Mouse (Mus musculus) forelimb bud, embryonic 11.5 days (tissue): ENCODE results near the gene Tmem156.

Source experiments
- DNase-seq: peaks from one replicate; pipeline ENCODE4 v3.0.0-alpha.2; 2012; ENCODE audit warnings: low read depth, low spot score

Tmem156 gene

DNA sequence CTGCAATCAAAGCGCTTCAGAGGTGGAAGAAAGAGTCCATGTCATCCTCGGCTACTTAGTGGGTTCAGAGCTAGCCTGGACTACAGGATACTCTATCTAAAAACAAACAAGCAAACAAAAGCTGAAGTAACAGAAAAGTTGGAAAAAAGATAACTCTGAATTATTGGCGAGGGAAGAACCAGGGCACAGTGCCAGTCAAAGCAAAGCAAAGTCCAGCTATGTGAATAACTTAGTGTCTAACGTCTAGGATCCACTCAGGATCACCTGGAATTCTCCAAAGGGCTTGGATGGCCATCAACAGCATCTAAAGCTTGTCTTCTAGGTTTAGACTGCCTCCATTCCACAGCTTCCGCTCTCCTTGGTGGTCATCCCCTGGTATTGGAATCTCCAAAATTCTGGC is 5.5 kb upstream of the Tmem156 start:
- no peak for DNase-seq

DNA sequence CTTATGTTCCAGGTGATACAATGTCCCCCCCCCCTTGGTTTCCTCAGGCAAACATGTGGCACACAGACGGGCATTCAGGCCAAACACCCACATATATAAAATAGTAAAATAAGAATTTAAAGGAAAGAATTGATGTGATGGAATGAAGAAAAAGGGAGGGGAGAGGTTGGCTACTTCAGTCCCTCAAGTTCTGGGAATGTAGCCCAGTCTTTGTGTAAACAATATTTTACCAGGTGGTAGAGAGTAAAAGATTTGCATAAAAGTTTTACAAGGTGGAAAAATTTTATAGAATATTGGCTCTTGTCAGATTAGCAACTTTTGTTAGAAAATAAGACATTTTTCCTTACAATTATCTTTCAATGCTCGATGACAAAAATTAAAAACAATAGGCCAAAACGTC is 4.9 kb upstream of the Tmem156 start:
- no peak for DNase-seq

DNA sequence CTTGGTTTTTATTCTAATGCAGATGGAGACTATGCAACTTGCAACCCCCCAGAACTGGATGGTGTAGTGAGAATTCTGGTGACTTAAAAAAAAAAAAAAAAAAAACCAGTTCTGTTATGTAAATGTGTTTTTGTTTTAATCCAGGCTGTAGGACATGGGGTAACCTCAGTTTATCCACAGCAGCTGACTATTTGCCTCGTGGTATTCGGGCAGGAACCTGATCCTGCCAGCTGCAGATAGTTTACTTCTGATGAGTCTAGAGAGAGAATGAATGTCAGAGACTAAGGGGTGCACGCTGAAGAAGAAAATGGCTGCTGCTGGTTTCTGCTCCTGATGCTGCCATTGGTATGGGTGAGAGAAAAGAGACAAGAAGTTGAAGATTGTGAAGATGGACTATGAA is 4.2 kb upstream of the Tmem156 start:
- DNase-seq, result no peak

DNA sequence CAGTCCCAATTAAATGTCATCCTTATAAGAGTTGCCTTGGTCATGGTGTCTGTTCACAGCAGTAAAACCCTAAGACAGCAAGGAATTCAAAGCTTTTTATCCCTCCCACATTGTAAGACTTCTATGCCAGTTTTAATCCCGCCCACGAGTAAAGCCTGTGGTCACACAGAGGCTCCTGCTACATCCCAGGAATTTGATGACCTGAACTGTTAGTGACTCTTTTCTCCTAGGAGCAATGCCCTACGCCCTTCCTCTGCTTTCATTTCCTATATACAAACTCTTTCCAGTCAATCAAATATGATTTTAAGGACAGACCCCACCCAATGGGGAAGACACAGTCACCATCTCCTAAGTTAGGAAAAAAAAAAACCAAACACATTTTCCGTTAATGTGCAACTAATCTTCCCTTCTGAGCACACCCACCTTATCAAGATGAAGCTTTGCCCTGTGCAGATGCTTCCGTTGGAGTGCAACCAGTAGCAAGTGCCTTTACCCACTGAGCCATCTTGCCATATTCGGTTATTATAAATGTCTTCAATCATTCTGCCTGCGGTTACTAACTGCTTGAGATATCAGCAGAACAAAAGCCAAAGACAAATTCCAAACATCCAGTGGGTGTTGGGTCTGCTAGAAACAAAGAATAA is 3.1 kb upstream of the Tmem156 start:
- DNase-seq, result no peak

DNA sequence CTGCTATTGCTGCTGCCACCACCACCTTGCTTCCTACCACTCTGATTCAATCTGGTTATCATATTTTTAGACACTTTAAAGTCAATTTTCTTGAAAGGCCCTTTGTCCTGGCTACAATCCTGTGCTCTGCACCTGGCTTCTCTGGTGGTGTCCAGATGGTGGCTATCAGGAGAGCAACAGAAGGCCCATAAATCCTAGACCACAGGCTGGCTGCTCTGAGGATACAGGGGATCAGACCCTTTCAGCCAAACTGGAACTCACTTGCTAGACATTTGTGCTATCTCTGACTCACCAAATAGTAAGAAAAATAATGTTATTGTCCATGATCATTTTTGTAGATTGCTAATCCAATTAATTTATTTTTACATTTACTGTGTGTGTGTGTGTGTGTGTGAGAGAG is 1.8 kb upstream of the Tmem156 start:
- DNase-seq, result peak; percentile 75

DNA sequence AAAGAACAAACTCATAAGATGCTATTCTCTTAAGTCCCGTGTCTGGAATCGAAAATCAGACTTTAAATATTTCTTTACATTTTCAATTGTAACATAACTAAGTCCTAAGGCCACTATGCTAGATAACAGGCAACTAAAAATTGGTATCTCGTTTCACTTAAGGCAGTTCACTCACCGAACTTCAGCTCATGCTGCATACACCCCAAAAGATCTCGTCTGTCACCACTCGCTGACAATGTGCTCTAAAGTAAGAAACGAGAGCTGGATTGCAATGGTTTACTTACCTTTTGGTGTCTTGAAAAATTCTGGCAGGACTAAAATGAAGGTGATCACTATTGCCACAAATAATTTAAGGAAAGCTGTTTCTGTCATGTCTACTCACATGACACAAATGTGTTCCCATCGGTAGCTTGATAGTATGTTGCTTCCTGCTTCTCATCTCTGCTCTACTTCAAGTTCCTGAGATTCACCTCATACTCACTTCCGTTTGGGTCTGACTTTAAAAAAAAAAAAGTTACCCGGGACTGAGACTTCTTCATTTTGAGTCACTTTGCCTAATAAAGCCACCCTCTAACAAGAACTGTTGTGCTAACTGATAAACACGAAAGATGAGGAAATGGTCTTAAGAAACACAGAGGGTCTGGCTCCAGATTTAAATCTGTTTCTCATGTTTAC is 611 bp downstream of the Tmem156 start:
- DNase-seq, result no peak

DNA sequence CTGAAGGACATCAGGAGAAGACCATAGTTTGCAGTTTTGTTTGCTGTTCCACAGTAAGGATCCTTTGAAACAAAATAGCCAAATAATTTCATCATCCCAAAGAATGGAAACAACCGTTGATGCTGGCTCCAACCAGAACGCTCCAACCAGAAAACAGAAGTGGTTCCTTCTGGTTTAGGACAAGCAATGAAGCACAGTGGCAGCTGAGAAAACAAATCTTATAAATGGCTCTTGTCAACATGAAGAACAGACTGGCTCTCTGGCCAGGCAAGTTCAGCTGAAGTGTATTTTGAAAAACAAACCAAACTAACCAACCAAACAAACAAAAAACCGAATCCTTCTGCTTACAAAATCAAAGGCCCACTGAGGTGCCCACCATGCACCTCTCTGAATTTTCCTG is 2.2 kb downstream of the Tmem156 start:
- DNase-seq, result no peak

DNA sequence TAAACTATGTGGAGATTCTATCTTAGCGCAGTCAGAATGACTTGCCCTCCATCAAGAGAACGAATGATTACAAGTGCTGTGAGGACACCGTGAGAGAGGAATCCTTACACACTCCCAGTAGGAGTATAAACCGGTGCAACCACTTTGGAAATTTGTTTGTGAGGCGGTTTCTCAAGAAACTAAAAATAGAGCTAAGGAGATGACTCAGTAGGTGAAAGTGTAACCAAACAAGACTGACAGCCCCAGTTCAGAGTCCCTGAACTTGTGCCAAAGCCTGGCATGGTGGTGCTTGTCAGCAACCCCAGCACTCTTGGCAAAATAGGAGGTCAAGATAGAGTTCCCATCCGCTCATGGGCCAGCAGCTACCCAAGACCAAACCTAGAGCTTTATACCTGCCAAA is 5.4 kb downstream of the Tmem156 start:
- DNase-seq, result no peak

DNA sequence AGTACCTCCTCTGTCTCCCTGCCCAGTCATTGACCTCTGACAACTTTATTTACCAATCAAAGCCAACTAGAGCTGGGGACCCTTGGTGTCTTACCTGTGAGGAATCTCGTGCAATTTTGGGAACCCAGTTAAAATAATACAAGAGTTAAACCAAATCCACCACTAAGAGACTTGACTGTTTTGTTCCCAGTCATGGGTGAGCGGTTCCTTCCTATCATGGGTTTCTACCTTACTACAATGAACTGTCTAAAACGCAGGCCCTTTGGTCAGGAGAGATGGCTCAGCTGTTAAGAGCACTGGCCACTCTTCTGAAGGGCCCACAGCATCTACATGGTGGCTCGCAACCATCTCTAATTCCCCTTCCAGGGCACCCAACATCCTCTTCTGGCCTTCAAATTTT is 10.1 kb downstream of the Tmem156 start:
- DNase-seq, result no peak

DNA sequence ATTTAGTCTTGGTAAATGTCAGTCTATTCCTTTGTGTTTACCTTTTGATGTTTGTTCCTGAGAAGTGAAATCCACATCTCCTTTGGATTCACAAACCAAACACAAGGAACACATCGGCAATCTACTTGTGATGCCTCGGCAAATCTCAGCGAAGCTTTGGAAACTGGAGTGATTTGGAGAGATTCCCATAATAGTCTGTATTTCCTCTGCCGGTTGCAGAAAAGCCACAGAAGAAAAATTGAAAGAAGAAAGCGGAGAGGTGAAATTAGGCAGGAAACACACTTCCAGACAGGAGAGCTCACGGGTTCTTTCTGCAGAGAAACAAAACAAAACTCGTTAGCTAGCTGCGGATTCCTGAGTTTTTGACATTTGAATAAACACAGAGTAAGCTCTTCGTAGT is 12.1 kb downstream of the Tmem156 start:
- DNase-seq, result no peak

DNA sequence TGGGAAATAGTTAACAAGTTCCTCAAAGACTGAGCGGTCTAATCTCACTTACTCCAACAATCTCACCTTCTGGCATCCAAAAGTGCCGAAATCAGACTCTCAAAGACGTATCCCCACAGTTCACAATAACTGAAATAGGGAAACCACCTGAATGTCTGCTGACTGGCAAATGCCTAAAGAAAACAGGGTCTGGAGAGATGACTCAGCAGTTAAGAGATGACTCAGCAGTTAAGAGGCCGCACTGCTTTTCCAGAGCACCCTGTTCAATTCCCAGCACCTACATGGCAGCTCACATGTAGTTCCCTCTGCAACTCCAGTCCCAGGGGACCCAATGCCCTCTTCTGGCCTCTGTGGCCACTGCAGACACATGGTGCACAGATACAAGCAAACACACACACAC is 13.9 kb downstream of the Tmem156 start:
- DNase-seq, result no peak

DNA sequence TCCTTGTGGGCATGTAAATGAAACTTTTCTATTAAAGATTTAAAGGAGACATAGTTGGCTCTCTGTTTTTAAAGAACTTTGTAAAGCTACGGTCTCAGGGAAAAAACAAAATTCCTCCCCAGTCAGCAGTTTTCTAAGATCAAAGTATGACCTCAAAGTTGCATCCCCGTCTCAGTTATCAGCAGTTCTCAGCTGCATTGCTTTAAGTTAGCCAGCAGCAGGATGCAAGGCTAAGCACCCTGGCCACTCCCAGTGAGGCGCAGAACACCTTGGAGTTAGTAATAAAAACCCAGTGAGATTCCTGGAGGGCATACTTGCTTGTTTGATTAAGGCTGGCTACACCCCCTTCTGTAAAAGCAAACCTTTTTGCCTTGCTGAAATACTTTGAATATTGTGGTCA is 15.2 kb downstream of the Tmem156 start:
- DNase-seq, result no peak

DNA sequence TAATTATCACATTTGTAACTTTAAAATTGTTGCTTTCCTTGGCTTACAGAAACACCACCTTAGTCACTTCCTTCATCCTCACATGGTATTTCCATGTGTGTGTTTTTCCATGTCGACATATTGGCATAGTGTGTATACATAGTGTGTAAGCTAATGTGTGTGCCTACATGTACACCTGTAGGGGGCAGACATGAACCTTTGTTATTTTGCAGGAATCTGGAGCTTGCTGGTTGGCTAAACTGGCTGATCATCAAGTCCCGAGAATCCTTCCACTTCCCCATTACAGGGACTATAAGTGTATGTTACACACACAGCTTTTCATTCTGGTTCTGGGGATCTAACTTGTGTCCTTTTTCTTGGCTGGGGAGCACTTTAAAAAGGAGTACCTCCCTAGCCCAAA is 15.8 kb downstream of the Tmem156 start:
- no peak for DNase-seq

DNA sequence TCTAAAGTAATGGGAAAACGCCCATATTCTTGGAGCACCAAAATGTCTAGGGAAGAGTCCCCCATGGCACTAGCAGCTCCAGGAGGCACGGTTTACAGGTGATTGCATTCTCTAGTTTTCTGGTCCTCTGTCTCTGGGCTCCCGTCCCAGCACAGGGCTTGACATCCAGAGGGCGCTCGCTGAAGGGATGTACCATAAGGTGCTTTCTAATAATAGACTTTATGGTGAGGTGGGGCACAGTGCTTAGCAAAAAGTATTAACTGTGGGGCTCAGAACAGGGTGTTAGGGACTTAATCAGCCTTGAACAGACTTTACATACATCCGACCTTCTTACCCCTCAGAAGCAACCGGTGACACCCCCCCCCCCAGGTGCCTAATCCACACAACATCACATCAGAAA is 17.2 kb downstream of the Tmem156 start:
- no peak for DNase-seq

DNA sequence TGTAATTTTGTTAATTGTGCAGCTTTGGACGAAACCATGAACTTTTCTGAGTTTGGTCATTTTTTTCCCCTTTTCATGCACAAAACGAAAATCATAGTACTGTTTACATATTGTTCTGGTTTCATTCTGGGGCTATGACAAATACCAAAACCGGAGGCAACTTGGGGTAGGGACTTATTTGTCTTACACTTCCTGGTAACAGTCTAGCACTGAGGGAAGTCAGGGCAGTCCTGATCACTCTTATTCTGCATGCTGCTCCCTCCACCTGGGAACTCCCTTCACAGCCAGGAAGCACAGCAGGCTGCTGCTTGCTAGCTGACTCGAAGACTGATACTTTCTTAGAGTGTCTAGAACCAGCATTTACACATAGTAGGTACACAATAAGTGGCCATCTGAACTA is 18.7 kb downstream of the Tmem156 start:
- no peak for DNase-seq

DNA sequence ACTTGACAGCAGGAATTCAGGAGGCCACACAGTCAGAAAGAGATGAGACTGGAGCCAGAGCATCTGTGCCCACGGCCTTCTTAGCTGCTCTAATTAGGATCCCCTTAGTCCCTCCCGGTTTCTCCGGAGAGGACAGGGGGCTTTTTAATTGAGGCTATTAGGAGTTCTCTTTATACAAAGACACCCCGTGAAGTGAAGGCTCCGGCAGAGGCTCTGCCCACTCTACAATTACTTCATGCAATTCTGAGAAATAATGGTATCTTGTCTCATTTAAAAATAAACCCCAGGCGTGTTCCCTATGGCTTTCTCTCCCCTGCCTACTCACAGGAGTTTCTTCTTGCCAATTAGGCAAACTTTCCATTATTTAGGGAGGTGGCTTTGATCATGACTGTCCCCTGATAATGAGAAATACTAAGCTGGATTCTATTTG is 20.2 kb downstream of the Tmem156 start:
- no peak for DNase-seq

DNA sequence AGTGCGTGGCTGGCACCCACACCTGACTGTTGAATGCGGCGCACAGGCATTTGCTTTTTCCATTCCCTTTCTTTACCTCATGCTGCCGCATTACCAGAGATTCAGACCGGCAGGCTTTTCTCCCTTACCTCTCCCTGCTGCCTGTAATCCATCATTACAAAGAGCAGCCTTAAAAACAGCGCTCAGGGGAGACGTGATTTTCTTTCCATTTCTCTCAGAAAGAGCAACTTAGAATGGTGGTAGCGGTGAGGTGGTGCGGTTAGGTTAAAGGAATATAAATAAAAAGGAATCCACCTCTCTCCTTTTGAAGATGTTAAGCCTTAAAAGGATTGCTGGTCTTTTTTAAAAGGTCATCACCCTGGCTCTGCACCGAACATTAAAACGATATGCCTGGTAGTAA is 22.1 kb downstream of the Tmem156 start:
- DNase-seq, result no peak

DNA sequence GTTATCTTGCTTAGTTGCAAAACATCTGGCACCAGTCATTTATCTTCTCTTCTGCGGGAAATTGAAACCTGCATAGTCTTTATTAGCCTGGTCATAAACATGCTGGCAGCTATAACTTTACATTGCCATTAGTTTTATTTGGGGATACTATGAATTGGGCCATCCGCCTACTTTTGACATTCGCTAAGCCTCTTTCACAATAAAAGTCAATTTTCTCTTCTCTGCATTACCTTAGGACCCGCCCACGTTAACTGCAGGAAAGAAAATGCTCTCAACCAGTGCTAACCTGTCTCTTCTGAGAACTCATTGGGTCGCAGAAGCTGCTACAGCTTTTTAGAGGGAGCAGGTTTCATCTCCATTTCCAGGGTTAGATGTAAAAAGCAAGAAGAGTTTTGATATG is 23.8 kb downstream of the Tmem156 start:
- DNase-seq, result no peak

DNA sequence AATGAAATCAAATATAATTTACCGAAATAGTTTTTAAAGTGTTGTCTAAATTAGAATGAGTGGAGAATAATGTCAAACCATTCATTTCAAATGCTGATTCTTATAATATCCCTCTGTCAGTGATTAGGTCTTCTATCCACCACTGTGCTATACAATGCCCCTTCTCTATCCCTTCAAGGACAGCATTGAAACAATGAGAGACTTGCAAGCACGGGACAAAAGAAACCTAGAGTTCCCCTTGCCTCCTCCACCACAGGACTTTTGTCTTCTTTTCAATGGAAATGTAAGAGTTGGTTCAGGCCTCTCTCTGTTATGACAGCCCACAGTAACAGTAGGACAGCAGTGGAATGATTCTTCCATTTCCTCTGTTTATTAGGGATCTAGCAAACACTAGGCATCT is 28.7 kb downstream of the Tmem156 start:
- no peak for DNase-seq

DNA sequence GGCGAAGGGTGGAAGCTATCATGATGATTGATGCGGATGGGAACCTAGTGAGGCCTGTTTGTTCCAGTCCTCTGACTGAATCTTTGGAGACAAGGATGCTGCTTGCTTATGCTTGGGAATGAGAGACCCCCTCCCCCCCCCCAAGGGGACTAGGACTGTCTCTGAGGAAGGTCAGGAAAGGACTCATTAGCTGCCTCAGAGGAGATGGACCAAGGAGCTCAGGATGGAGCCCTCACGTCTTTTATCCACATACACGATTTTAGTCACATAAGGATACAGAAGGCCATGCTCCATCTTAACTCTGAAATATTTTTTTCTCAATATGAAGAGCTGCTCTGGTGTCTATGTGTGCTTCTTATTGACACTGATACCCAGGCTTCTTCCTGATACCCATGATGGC is 29.7 kb downstream of the Tmem156 start:
- DNase-seq, result no peak

DNA sequence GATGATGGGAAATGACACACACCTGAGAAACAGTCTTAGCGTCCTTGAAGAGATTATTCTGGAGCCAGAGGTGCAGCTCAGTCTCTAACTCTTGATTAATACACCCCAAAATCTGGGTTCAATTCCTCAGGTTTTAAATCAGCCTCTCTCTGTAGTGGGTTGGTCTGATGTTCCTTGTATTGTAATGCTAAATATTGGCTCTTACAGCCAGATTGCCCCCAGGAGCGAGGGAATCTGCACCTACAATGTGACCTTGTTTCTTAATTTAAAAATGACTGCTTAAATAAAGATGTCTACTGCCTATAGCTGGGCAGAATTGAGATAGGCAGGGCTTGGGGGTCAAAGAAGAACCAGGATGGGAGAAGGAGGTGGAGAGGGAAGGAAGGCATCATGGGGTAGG is 32.1 kb downstream of the Tmem156 start:
- DNase-seq, result no peak

DNA sequence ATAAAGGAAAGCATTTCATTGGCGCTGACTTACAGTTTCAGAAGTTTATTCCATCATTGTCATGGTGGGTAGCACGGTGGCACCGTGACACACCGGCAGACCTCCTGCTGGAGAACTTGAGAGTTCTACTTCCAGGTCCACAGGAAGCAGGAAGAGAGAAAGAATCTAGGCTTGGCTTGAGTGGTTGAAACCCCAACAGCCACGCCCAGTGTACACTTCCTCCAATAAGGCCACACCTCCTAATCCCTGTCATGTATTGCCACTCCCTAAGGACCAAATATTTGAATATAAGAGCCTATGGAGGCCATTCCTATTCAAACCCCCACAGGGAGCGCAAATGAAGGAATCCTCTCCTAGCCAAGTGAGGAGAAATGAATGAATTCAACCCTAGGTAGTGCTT is 34.3 kb downstream of the Tmem156 start:
- no peak for DNase-seq

DNA sequence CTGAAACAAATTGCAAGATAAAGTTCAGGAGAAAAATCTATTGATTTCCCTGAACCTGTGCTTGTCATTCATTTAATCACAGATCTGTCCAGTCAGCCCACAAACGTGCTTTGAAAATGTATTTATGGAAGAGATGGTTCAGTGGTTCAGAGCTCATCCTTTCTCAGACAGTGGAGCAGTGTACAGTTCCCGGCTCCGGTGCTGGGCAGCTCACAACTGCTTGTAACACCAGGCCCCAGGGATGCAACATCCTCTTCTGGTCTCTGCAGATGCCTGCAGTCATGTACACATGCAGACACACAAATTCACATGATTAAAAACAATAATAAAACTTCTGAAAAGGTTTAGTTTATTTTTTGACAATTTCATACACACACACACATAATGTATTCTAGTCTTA is 40.4 kb downstream of the Tmem156 start:
- no peak for DNase-seq

DNA sequence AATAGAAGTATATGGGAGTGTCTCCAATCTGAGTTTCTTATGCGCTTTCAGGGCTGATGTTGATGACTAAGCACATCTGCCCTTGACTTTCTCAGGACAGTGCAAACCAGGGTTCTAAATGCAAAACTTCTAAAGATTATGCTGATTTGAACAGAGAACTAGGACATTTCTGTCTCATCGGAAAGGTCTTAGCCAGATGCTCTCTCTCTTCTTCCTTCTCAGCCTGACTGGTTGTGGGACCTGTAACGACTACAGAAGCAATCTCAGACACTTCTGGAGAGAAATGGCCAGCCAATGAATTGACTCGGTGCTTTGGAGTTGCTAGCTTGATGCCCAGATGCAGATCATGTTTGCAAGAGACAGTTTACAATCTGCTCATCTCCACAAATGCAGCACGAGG is 42.1 kb downstream of the Tmem156 start:
- no peak for DNase-seq
